Mouse (Mus musculus) brown adipose tissue, adult 24 weeks (tissue): ENCODE measurements around the gene Tnfrsf1a. TPM values are rescaled to one million over a fixed set of nuclear protein-coding genes. Genes with fewer than 3 reads are reported as not detected.

Experiments used
- H3K27ac ChIP-seq: fragments of 200-500 bp; replicated peaks from 2 replicates; pipeline ENCODE4 v1.5.1; 2012; ENCODE audit warnings: low read depth, mild to moderate bottlenecking, low read length
- H3K4me1 ChIP-seq: fragments of 200-500 bp; 2 replicates; pipeline ENCODE4 v1.6.1; 2012; ENCODE audit warnings: low read length, mixed read lengths; ENCODE audit not compliant: control insufficient read depth, insufficient read depth, insufficient read length
- H3K4me3 ChIP-seq: fragments of 200-500 bp; 2 replicates; pipeline ENCODE4 v1.5.1; 2012; ENCODE audit warnings: low read depth, mild to moderate bottlenecking, low read length, moderate library complexity; ENCODE audit not compliant: insufficient read depth
- polyA plus RNA-seq: library from polyadenylated mRNA; stranded (reverse); fragments of >200 nt; gene quantifications from 2 replicates; pipeline ENCODE4 v1.2.4, GENCODE M21; 2012; ENCODE audit not compliant: missing spikeins, insufficient read depth, insufficient read length

Gene Tnfrsf1a
- polyA plus RNA-seq, 1 experiment: 52.3 TPM

GRCm38 (mm10) chr6:125355197-125355741 lies 6.1 kb downstream of the Tnfrsf1a start:
- peak overlapping the region; percentile 49 for H3K4me3 ChIP-seq
- peaks cover 45% of the 10 kb centered on the region for H3K4me1 ChIP-seq
- H3K27ac ChIP-seq: peak overlapping the region; percentile 95

DNA sequence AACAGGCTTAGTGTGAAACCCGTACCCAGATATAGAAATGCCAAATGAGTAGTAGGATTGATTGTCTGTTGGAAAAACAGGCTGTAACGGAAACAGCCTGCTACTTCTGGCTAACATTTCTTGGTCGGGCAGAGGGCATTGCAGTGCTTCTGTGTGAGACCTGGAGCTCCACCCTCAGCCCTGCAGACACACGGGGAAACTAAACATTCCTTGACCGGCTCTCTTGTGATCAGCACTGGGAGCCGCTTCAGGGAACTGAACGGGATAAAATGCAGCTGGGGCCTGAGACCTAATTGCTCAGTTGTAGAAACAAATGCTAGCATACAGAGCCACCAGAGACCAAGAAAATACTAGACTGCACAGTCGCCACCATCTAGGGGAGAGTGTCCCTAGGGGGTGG lies 7.1 kb downstream of the Tnfrsf1a start:
- H3K4me3 ChIP-seq: 0 out of 2 replicates have a peak overlapping the region, but pooled peaks have one; percentile 7
- peak overlapping the region; percentile 95 for H3K27ac ChIP-seq
- peaks cover 45% of the 10 kb centered on the region for H3K4me1 ChIP-seq

DNA sequence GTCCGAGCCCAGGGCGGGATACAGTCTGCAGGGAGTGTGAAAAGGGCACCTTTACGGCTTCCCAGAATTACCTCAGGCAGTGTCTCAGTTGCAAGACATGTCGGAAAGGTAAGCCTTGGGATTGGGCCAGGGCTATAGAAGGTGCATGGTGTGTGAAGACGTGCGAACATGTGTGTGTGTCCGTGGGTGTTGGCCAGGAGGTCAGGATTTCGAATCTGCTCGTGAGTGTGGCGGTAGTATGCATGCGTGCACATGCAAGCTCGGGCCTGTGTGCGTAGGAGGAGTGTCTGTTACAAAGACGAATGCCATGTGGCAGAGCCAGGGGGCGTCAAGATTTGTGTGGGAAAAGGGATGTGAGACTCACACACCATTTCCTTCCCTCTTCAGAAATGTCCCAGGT lies 8.2 kb downstream of the Tnfrsf1a start:
- no peak overlapping the region for H3K27ac ChIP-seq
- H3K4me3 ChIP-seq: no peak overlapping the region
- peaks cover 36% of the 10 kb centered on the region for H3K4me1 ChIP-seq

DNA sequence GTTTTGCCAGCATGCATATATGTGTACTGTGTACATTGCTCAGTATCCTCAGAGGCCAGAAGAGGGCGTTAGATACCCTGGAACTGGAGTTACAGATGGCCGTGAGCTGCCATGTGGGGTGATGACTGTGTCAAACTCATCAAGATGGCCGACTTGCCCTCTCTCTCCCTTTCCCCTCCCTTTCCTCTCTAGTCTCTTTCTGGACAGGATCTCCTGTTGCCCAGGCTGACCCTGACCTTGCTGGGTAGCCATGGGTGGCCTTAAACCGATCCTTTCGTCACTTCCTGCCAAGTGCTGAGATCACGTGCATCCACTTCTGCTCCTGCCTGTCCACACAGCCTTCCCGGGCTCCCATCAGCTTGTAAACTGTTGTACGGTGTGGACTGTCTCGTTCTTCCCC lies 10.8 kb downstream of the Tnfrsf1a start:
- Histone ChIP-seq H3K4me1 (peaks cover 18% of the 10 kb centered on the region), H3K27ac (no peak overlapping the region), H3K4me3 (no peak overlapping the region)

GRCm38 (mm10) chr6:125360846-125361245 lies 11.7 kb downstream of the Tnfrsf1a start:
- Histone ChIP-seq H3K4me3 (no peak overlapping the region), H3K4me1 (peaks cover 9% of the 10 kb centered on the region), H3K27ac (no peak overlapping the region)

DNA sequence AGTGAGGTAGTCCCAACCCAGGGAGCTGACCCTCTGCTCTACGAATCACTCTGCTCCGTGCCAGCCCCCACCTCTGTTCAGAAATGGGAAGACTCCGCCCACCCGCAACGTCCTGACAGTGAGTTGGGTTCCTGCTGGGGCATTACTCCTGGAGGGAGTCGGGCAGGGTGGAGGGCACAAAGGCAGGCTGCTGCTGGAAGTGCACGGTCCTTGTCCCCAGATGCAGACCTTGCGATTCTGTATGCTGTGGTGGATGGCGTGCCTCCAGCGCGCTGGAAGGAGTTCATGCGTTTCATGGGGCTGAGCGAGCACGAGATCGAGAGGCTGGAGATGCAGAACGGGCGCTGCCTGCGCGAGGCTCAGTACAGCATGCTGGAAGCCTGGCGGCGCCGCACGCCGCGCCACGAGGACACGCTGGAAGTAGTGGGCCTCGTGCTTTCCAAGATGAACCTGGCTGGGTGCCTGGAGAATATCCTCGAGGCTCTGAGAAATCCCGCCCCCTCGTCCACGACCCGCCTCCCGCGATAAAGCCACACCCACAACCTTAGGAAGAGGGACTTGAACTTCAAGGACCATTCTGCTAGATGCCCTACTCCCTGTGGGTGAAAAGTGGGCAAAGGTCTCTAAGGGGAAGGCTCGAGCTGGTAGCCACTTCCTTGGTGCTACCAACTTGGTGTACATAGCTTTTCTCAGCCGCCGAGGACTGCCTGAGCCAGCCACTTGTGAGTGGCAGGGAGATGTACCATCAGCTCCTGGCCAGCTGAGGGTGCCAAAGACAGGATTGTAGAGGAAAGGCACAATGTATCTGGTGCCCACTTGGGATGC lies 12.5 kb downstream of the Tnfrsf1a start:
- Histone ChIP-seq H3K4me3 (no peak overlapping the region), H3K4me1 (peaks cover 4% of the 10 kb centered on the region; the same call in 1 of the 2 replicates), H3K27ac (no peak overlapping the region)

- Histone ChIP-seq H3K27ac (no peak overlapping the region), H3K4me3 (no peak overlapping the region), H3K4me1 (peaks cover 4% of the 10 kb centered on the region; the same call in 1 of the 2 replicates)
These were observed 13.9 kb downstream of the Tnfrsf1a start for GRCm38 (mm10) chr6:125363021-125363420.

DNA sequence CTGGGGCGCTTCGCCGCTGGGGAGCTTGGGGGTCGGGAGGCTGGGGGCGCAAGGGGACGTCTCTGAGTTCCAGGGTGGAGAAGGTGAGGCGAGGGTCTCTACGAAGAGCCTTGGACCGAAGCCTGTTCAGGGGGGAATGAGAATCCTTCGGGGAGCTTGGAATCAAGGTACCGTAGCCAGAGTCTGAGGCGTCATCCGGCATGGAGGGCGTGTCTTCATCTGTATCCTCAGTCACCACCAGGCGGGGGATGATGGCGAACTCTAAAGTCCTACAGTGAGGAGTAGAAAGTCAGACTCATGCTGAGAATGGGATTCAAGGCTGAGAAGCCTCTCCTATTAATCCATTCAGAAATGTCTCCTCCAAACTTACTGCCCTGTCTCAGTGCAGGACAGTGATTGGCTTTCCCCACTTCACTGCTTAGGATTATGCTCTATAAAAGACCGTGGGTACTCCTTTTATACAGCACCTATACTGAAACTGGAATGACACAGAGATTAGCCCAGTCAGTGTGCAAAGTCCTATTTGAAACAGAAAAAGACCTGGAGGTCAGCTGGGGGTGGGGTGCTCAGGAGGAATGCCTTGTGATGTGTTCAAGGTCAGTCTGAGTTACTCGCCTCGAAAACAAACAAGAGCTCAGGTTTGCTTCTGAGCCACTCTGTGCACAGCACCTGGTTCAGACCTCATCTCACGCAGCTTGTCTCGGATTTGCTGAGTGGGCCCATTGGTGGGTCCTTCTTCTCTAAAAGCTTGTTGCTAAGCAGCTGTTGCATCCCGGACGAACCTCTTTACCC lies 14.5 kb downstream of the Tnfrsf1a start:
- no peak overlapping the region for H3K4me3 ChIP-seq
- no peak overlapping the region for H3K27ac ChIP-seq
- peaks cover 4% of the 10 kb centered on the region; the same call in 1 of the 2 replicates for H3K4me1 ChIP-seq

DNA sequence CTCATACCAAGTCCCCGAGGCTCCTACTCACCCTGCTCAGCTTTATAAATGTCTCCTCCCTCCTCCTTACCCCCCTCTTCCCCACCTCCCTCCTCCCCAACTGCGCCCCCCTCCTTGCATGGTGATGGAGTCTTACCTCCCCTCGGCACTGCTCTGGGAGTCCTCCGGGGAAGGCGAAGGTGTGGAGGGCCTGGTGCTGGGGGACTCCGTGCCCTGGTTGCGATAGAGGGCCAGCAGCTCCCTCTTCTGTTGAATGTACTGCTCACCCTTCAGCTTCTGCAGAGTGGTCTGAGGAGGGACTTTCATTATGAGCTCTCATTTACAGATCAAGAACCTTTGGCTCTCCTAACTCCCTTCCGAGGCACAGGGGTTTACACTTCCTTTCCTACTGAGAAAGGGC lies 15.3 kb downstream of the Tnfrsf1a start:
- H3K4me3 ChIP-seq: no peak overlapping the region
- no peak overlapping the region for H3K27ac ChIP-seq
- H3K4me1 ChIP-seq: peaks cover 4% of the 10 kb centered on the region; the same call in 1 of the 2 replicates

DNA sequence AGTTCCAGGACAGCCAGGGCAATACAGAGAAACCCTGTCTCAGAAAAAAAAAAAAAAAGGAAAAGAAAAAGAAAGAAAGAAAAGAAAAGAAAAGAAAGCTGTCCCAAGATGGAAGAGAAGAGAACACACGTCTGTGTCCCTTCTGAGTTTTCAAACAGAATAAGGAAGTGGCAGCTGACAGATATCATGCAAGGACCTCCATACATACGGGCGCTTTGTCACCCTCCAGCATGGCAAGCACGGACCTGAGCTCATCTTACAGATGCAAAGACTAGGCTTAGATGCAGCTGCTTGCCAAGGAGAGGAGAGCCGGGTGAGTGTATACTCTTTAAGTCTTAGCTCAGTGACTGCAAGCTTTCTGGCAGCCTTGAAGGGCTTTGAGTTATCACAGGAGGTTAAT lies 16.4 kb downstream of the Tnfrsf1a start:
- Histone ChIP-seq H3K4me1 (peaks cover 4% of the 10 kb centered on the region; the same call in 1 of the 2 replicates), H3K4me3 (no peak overlapping the region), H3K27ac (no peak overlapping the region)

- Histone ChIP-seq H3K27ac (no peak overlapping the region), H3K4me1 (peaks cover 4% of the 10 kb centered on the region; the same call in 1 of the 2 replicates), H3K4me3 (no peak overlapping the region)
These were observed 17.0 kb downstream of the Tnfrsf1a start for GRCm38 (mm10) chr6:125366133-125366532.

DNA sequence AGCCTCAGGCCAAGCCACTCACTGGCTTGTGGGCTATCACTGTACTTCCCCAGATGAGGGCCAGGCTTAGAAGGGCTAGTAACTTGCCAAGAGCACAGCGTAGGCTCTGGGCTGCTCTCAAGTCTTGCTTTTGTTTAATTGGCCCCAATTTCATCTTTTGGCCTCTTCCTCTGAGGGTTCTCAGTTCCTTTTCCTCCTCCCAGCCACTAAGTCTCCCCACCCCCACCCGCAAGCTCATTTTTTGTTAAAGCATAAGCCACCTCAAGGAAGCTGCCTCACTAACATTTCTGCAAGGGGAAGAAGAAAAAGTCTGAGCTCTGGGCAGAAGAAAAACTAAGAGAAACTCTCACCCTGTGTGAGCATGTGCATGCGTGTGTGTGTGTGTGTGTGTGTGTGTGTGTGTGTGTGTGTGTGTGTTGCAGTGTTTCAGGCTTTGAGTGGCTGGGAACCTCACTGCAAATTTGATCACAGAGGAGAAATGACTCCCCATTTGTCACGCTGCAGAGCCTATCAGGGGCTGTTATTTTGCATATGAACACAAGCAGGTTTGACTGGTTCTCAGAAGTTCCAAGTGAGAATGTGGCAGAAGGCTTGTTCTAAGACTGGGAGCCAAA lies 18.7 kb downstream of the Tnfrsf1a start:
- peaks cover 3% of the 10 kb centered on the region; the same call in 1 of the 2 replicates for H3K4me1 ChIP-seq
- H3K4me3 ChIP-seq: no peak overlapping the region
- H3K27ac ChIP-seq: no peak overlapping the region

- Histone ChIP-seq H3K4me1 (peaks cover 15% of the 10 kb centered on the region), H3K4me3 (no peak overlapping the region), H3K27ac (peak overlapping the region; percentile 27; the same call in 1 of the 2 replicates)
These were observed 27.9 kb downstream of the Tnfrsf1a start for GRCm38 (mm10) chr6:125377042-125377441.

DNA sequence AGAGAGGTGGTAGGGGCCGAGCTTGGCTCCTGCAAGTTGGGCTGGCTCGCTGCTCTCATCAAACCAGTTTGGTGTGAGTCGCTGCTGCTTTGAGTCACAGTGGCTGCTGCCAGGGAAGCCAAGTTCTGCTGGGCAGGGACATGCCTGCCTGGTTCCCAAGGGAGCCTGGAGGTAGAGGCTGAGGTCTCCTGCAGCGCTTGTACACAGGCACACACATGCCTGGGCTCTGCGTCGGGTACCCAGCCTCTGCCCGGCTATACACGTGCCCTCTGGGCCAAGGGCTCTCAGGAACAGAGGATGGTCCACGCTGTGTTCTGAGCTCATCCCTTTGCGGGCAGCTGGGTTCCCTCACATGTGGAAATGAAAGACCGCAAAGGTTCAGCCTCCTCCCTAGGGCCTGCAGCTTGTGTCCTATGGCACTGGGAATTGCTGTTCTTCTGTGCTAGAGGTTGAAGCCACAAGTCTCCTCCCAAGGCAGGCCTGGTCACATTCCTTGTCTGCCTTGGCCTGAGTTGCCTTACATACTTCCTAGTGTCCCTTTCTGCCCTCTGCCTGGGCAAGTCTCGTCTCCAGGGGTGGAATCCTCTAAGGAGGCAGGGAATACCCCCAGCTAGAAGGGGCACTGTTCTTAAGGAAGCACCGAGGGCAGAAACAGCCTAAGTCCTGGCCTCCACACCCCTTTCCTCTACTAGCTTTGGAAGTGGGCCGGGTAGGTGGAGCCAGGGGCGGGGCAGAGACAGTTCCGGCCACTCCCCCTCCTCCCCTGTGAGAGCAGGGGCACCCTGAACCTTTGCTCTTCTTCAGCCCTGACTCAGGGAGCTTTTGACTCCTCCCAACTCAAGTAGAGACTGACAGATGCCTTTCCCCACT lies 28.7 kb downstream of the Tnfrsf1a start:
- peak overlapping the region; percentile 81 for H3K27ac ChIP-seq
- peaks cover 15% of the 10 kb centered on the region for H3K4me1 ChIP-seq
- H3K4me3 ChIP-seq: 0 out of 2 replicates have a peak overlapping the region, but pooled peaks have one; percentile 8
